Mouse (Mus musculus): ENCODE data around the gene Wfdc6b. TPM values are rescaled to one million over a fixed set of nuclear protein-coding genes. Genes with fewer than 3 reads are reported as not detected.

Wfdc6b gene
- total RNA-seq, 2 experiments from 2014 or later = not detected

DNA sequence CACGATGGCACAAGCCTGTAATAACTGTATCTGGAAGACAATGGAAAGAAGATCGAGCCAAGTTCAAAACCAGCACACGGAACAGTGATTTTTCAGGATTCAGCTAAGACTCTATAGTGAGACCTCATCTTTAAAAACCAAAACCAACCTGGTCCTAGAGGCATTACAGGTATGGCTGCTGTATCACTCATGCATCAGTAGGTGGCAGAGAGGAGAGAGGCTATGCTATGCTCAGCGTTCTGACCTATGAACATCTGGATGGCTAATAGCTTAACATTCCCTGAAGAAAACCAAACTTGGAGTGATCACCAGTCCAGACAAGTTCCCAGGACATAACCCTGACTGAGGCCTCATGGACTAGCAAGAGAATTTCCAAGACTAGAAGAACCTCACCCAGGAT is 8.5 kb downstream of the Wfdc6b start:
- no peak for DNase-seq (ENCODE audit: low spot score in 2 of 2)
- H3K4me3 ChIP-seq = no peak overlapping the region
- no peak; the same call in 1 of the 2 replicates for TF ChIP-seq CTCF (conservative IDR thresholded peaks at IDR 0.05)
- no peak overlapping the region for H3K27ac ChIP-seq

DNA sequence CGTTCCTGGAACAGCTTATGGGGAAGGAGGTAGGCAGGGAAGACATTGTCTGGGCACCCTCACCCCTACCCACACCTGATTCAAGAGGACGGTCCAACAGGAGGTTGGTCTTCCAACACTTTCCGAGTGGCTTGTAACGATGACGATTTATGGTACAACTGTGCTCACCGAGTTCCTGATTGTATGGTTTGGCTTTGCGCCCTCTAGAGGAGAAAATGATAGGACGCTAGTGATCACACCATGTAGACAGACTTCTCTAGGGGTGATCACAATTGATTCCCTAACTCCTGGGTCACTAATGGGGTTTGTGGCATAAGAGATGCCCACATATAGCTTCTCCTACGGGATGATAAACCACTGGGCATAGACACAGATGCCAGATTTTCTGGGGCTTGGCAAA is 21.9 kb downstream of the Wfdc6b start:
- no peak for DNase-seq (ENCODE audit: low spot score in 2 of 2)
- peak; percentile 45 for TF ChIP-seq CTCF (conservative IDR thresholded peaks at IDR 0.05)
- H3K4me3 ChIP-seq = no peak overlapping the region

DNA sequence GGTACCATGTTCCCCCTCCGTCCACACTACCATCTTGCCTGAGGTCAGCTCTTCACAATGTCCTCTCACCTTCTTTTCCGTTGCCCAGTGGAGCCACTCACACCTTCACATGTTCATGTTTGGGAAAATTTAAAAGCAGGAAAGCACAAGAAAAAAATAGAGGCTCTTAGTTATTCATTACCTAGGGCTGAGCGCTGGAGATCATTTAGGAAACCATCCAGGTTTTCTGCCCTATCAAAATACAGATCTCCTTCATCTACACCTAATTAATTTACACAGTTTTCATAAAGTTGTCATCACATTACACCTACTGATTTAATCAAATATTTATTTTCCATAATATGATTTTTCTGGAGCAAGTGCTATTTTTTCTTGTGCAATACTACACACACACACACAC is 25.4 kb downstream of the Wfdc6b start, which contains the start of gene Wfdc16:
Gene Wfdc16, minus strand, starts transcription at position 101 of the 400 bp plus-strand sequence.
- no peak for DNase-seq (ENCODE audit: low spot score in 2 of 2)
- no peak for TF ChIP-seq CTCF (conservative IDR thresholded peaks at IDR 0.05)
- Histone ChIP-seq H3K27ac (no peak within 1 kb of the TSS), H3K4me3 (no peak within 1 kb of the TSS)

More for the DNA sequence above, 21.9 kb downstream of the Wfdc6b start:
- H3K27ac ChIP-seq = no peak overlapping the region

DNA sequence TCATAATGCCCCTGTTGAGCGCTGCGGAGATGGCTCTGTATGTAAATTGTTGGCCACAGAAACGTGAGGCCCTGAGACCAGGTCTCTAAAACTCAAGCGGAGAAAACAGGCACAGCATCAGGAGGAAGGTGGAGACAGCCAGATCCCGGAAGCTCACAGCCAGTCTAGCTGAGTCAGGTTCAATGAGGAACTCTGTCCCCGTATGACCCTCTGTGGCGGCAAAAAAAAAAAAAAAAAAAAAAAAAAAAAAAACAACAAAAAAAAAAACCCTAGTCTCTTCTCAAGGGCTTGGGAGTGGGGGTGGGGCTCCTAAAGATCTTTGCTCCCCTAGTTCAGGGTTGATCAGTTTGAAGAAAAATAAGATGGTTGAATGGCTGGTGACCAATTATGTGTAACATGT is 27.8 kb downstream of the Wfdc6b start:
- Histone ChIP-seq H3K4me3 (no peak overlapping the region), H3K27ac (no peak overlapping the region)
- no peak for TF ChIP-seq CTCF (conservative IDR thresholded peaks at IDR 0.05)
- DNase-seq (ENCODE audit: low spot score in 2 of 2) = no peak

DNA sequence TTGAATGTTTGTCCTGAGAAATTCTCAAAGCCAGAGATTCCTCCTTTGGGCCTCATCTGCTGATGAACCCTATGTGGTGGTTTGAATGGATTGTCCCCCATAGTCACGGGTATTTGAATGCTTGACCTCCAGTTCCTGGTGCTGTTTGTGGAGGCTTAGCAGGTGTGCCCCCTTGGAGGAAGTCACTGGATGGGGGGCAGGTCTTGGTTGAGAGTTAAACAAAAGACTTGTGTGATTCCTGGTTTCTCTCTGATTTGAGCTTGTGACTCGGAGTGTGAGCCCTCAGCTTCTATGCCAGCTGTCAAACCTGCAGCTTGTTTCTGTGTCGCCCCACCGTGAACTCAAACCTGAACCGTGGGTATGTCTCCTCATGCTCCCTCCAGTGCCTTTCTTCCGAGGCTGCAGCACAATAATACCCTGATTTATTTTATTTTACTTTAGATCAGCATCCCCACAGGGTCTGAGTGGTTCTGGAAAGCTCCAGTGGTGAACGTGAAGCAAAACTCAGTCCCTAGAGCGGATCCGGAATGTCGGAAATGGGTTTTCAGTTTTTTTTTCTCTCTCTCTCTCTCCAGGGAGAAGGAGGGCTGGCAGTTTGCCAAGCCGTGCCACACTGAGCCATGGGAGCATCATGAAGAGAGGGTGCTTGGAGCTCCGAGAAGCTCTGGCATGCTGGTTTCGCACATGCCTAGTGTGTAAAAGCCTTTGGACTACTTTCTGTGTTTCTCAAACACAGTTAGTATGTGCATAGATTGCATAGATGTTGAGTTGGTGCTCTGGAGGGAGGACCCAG is 28.8 kb downstream of the Wfdc6b start:
- peak in 1 of 2 experiments; percentile 21 for DNase-seq (ENCODE audit: low spot score in 2 of 2)
- no peak for TF ChIP-seq CTCF (conservative IDR thresholded peaks at IDR 0.05)
- H3K4me3 ChIP-seq = no peak overlapping the region
- H3K27ac ChIP-seq = no peak overlapping the region

DNA sequence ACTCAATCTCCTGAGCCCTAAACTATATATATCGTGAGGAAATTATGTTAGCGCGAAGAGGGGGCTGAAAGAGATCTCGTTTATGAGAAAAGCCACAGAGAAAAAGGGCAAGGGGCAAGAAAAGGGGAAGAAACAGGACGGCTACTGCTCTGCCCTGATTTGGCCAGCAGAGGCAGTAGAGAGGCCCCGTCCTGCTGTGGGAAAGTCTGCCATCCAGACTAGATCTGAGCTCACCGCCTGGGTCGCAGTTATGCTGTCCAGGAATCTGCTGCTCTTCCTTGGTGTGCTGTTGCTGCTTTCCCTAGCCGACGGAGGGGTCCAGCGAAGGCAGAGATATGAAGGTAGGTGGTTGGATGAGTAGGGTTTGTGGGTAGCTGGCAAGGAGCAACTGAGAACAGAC is 42.5 kb downstream of the Wfdc6b start, which contains the start of gene Wfdc10:
Gene Wfdc10, plus strand, starts transcription at position 189 of the 400 bp plus-strand sequence.
- DNase-seq (ENCODE audit: low spot score in 2 of 2) = peak in 1 of 2 experiments; percentile 30
- TF ChIP-seq CTCF (conservative IDR thresholded peaks at IDR 0.05) = peak; percentile 89
- H3K27ac ChIP-seq = no peak within 1 kb of the TSS
- no peak within 1 kb of the TSS for H3K4me3 ChIP-seq

DNA sequence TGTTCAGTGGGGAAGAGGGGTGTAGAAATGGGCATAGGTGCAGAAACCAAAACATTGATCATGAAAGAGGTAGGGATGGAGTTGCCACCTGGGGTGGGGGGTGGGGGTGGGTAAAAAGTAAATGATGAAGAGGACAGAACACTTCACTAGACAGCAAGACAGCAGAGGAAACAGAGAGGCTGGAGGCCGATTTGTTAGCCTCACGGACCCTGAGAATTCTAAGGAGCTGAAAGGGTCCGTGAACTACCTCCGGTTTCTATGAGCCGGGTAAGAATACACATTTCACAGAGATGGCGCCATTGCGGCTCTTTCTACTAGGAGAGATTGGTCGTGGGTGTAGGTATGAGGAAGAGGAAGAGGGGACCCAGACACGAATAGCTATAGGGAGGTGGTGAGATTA is 43.2 kb downstream of the Wfdc6b start, which contains the start of gene Wfdc9:
Gene Wfdc9, minus strand, starts transcription at position 101 of the 400 bp plus-strand sequence.
- Histone ChIP-seq H3K4me3 (no peak within 1 kb of the TSS), H3K27ac (no peak within 1 kb of the TSS)
- no peak for DNase-seq (ENCODE audit: low spot score in 2 of 2)
- no peak for TF ChIP-seq CTCF (conservative IDR thresholded peaks at IDR 0.05)

DNA sequence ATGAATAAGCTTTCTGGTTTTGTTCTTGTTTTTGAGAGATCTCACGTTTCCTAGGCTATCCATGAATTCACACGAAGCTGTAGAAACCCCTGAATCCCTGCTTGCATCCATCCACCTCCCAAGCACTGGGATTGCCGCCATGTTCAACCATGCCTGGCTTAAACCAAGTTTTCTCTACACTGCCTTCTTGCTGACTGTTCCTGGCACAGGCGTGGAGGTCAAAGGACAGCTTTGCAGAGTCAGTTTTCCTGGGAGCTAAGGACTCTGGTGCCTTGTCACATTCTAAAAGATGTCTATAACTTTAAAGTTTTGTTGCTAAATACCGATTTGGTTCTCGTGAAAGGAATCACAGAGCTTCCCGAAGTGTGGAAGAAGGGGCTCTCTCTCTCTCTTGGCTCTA is 51.5 kb downstream of the Wfdc6b start:
- TF ChIP-seq CTCF (conservative IDR thresholded peaks at IDR 0.05) = no peak
- DNase-seq (ENCODE audit: low spot score in 2 of 2) = no peak
- H3K27ac ChIP-seq = no peak overlapping the region
- no peak overlapping the region for H3K4me3 ChIP-seq

Other genes with a start within 250 kb of the Wfdc6b start
- gene Slpi, start 224.4 kb upstream of the Wfdc6b start, total RNA-seq (2021) = 1 to 10 TPM in 1 of 2 experiments, not detected in 1; 1.8 TPM
- under 1 TPM; 0.07 to 0.46 TPM for gene Rbpjl, start 210.4 kb upstream of the Wfdc6b start, total RNA-seq (2021)
- gene Matn4, start 208.4 kb upstream of the Wfdc6b start, total RNA-seq (2021) = 10 to 100 TPM; 10.3 to 11.2 TPM
- 100 to 1,000 TPM; 122 to 137 TPM for gene Sdc4, start 169.6 kb upstream of the Wfdc6b start, total RNA-seq (2021)
- 10 to 100 TPM; 40.8 to 41.0 TPM for gene Sys1, start 156.6 kb upstream of the Wfdc6b start, total RNA-seq (2021)
- 1 to 10 TPM; 6.2 to 6.9 TPM for gene Gm20458, start 152.6 kb upstream of the Wfdc6b start, total RNA-seq (2021)
- not detected for gene Trp53tg5, start 139.8 kb upstream of the Wfdc6b start, total RNA-seq (2021)
- gene Dbndd2, start 127.4 kb upstream of the Wfdc6b start, total RNA-seq (2021) = 100 to 1,000 TPM; 111 to 112 TPM
- 10 to 100 TPM; 79.3 to 84.1 TPM for gene Pigt, start 116.0 kb upstream of the Wfdc6b start, total RNA-seq (2021)
- gene Wfdc2, start 51.1 kb upstream of the Wfdc6b start, total RNA-seq (2021) = not detected
- gene Spint3, start 40.1 kb upstream of the Wfdc6b start, total RNA-seq (2021) = not detected
- not detected for gene Wfdc6a, start 28.1 kb upstream of the Wfdc6b start, total RNA-seq (2021)
- gene Eppin, start 19.9 kb upstream of the Wfdc6b start, total RNA-seq (2021) = not detected
- gene Wfdc8, start 104 bp downstream of the Wfdc6b start, total RNA-seq (2021) = not detected
- gene Wfdc16, start 25.3 kb downstream of the Wfdc6b start, total RNA-seq (2021) = not detected
- gene Wfdc10, start 42.5 kb downstream of the Wfdc6b start, total RNA-seq (2021) = not detected
- not detected for gene Wfdc9, start 43.1 kb downstream of the Wfdc6b start, total RNA-seq (2021)
- not detected for gene Wfdc11, start 60.6 kb downstream of the Wfdc6b start, total RNA-seq (2021)
- not detected for gene Wfdc13, start 71.6 kb downstream of the Wfdc6b start, total RNA-seq (2021)
- not detected for gene Spint4, start 85.0 kb downstream of the Wfdc6b start, total RNA-seq (2021)
- not detected for gene Spint5, start 101.8 kb downstream of the Wfdc6b start, total RNA-seq (2021)
- gene Wfdc3, start 132.4 kb downstream of the Wfdc6b start, total RNA-seq (2021) = 1 to 10 TPM in 1 of 2 experiments, under 1 TPM in 1; 0.64 to 1.3 TPM
- 10 to 100 TPM; 40.4 to 41.2 TPM for gene Dnttip1, start 132.5 kb downstream of the Wfdc6b start, total RNA-seq (2021)
- gene Ube2c, start 156.4 kb downstream of the Wfdc6b start, total RNA-seq (2021) = 1 to 10 TPM in 1 of 2 experiments, under 1 TPM in 1; 0.76 to 1.6 TPM
- not detected for gene Tnnc2, start 166.4 kb downstream of the Wfdc6b start, total RNA-seq (2021)
- gene Snx21, start 172.3 kb downstream of the Wfdc6b start, total RNA-seq (2021) = 10 to 100 TPM; 39.8 TPM
- 10 to 100 TPM; 25.8 to 32.2 TPM for gene Acot8, start 191.4 kb downstream of the Wfdc6b start, total RNA-seq (2021)
- gene Zswim3, start 191.6 kb downstream of the Wfdc6b start, total RNA-seq (2021) = 1 to 10 TPM; 7.2 to 8.9 TPM
- gene Zswim1, start 209.2 kb downstream of the Wfdc6b start, total RNA-seq (2021) = 10 to 100 TPM; 23.6 to 25.2 TPM
- gene Spata25, start 215.0 kb downstream of the Wfdc6b start, total RNA-seq (2021) = under 1 TPM; 0.47 to 0.79 TPM
- gene Ctsa, start 219.4 kb downstream of the Wfdc6b start, total RNA-seq (2021) = 100 to 1,000 TPM; 103 to 108 TPM
- gene Neurl2, start 219.9 kb downstream of the Wfdc6b start, total RNA-seq (2021) = 1 to 10 TPM; 2.8 to 3.6 TPM
- 10 to 100 TPM; 67.4 to 86.9 TPM for gene Pltp, start 244.2 kb downstream of the Wfdc6b start, total RNA-seq (2021)